Mouse (Mus musculus): ENCODE data around the gene Fbxo21. TPM values are rescaled to one million over a fixed set of nuclear protein-coding genes. Genes with fewer than 3 reads are reported as not detected.

Gene Fbxo21
- total and polyA plus RNA-seq, 3 experiments, result 10.7 to 19.3 (median 13.7) TPM

- H3K9ac ChIP-seq (ENCODE audit: insufficient read depth, low read depth), result no peak overlapping the region
- H3K27me3 ChIP-seq (replicated peaks), result no peaks in the 10 kb centered on the region
- H3K36me3 ChIP-seq (replicated peaks in 1 of 2; ENCODE audit: control insufficient read depth in 1 of 2, insufficient read depth in 1 of 2, low read length in 1 of 2), result peaks cover 22 to 39% of the 10 kb centered on the region in 2 experiments
- no peak for DNase-seq (ENCODE audit: extremely low read depth)
- H3K9me3 ChIP-seq (replicated peaks; ENCODE audit: low read length), result no peaks in the 10 kb centered on the region
- H3K79me2 ChIP-seq (replicated peaks; ENCODE audit: control insufficient read depth, extremely low read depth, insufficient read depth, poor library complexity, severe bottlenecking), result no peaks in the 10 kb centered on the region
- H3K27ac ChIP-seq (ENCODE audit: insufficient read depth, low read depth), result no peak overlapping the region
- no peak overlapping the region for H3K4me2 ChIP-seq (ENCODE audit: insufficient read depth, low read depth, poor library complexity, severe bottlenecking)
- no peak for TF ChIP-seq ZNF384 (IDR thresholded peaks at IDR 0.05; ENCODE audit: low read depth, low read length)
- TF ChIP-seq POLR2A (IDR thresholded peaks at IDR 0.05; ENCODE audit: low read depth, low read length), result no peak
- TF ChIP-seq KAT2A (IDR thresholded peaks at IDR 0.05; ENCODE audit: insufficient replicate concordance, low read length), result no peak
- no peak for TF ChIP-seq ETS1 (conservative IDR thresholded peaks at IDR 0.05; ENCODE audit: low read depth, low read length)
- dilution Hi-C loops (cut with MboI; ENCODE audit: extremely low pct_ligation_motif_present, extremely low pct_unique_long_range_greater_than_20kb, low sequenced_read_pairs), result no loop called here
- H3K4me1 ChIP-seq (ENCODE audit: control insufficient read depth in 1 of 2, insufficient read depth in 2 of 2), result peaks cover 5 to 21% of the 10 kb centered on the region in 2 experiments; a peak in 3 of 4 replicates
- H3K4me3 ChIP-seq (replicated peaks in 1 of 3; ENCODE audit: low read depth in 2 of 3, low read length in 2 of 3, poor library complexity in 1 of 3), result no peak overlapping the region
- in situ Hi-C loops (cut with MboI; ENCODE audit: low pct_ligation_motif_present, low pct_unique_long_range_greater_than_20kb, low sequenced_read_pairs), result no loop called here
Measured at GRCm38 (mm10) chr5:117953893-117954292, 22.6 kb upstream of the Fbxo21 start.

GRCm38 (mm10) chr5:117954429-117954828 is 22.1 kb upstream of the Fbxo21 start:
- Histone ChIP-seq H3K4me2 (ENCODE audit: insufficient read depth, low read depth, poor library complexity, severe bottlenecking) (no peak overlapping the region), H3K9me3 (replicated peaks; ENCODE audit: low read length) (no peaks in the 10 kb centered on the region), H3K4me3 (replicated peaks in 1 of 3; ENCODE audit: low read depth in 2 of 3, low read length in 2 of 3, poor library complexity in 1 of 3) (no peak overlapping the region), H3K36me3 (replicated peaks in 1 of 2; ENCODE audit: control insufficient read depth in 1 of 2, insufficient read depth in 1 of 2, low read length in 1 of 2) (peaks cover 22 to 39% of the 10 kb centered on the region in 2 experiments), H3K4me1 (ENCODE audit: control insufficient read depth in 1 of 2, insufficient read depth in 2 of 2) (peaks cover 5 to 16% of the 10 kb centered on the region in 2 experiments; a peak in 3 of 4 replicates), H3K27me3 (replicated peaks) (no peaks in the 10 kb centered on the region), H3K27ac (ENCODE audit: insufficient read depth, low read depth) (no peak overlapping the region), H3K9ac (ENCODE audit: insufficient read depth, low read depth) (no peak overlapping the region), H3K79me2 (replicated peaks; ENCODE audit: control insufficient read depth, extremely low read depth, insufficient read depth, poor library complexity, severe bottlenecking) (no peaks in the 10 kb centered on the region)
- dilution Hi-C loops (cut with MboI; ENCODE audit: extremely low pct_ligation_motif_present, extremely low pct_unique_long_range_greater_than_20kb, low sequenced_read_pairs) (no loop called here), in situ Hi-C loops (cut with MboI; ENCODE audit: low pct_ligation_motif_present, low pct_unique_long_range_greater_than_20kb, low sequenced_read_pairs) (no loop called here)
- no peak for DNase-seq (ENCODE audit: extremely low read depth)
- no peak for TF ChIP-seq HCFC1 (IDR thresholded peaks at IDR 0.05; ENCODE audit: low read depth, low read length)
- TF ChIP-seq POLR2AphosphoS2 (IDR thresholded peaks at IDR 0.05; ENCODE audit: low read depth, low read length), result no peak
- TF ChIP-seq MYC (IDR thresholded peaks at IDR 0.05; ENCODE audit: low read depth, low read length), result no peak
- no peak for TF ChIP-seq MAX (IDR thresholded peaks at IDR 0.05; ENCODE audit: low read length)
- TF ChIP-seq CTCF (conservative IDR thresholded peaks at IDR 0.05 in 1 of 2, IDR thresholded peaks at IDR 0.05 in 1 of 2; ENCODE audit: low read depth in 2 of 2, low read length in 2 of 2), result no peak
- no peak for TF ChIP-seq JUND (conservative IDR thresholded peaks at IDR 0.05; ENCODE audit: low read depth, low read length)

GRCm38 (mm10) chr5:117955675-117956420 is 20.7 kb upstream of the Fbxo21 start:
- H3K4me1 ChIP-seq (ENCODE audit: control insufficient read depth in 1 of 2, insufficient read depth in 2 of 2), result peaks cover 2 to 7% of the 10 kb centered on the region in 2 experiments; a peak in 1 of 4 replicates
- H3K4me2 ChIP-seq (ENCODE audit: insufficient read depth, low read depth, poor library complexity, severe bottlenecking), result no peak overlapping the region
- no peaks in the 10 kb centered on the region for H3K27me3 ChIP-seq (replicated peaks)
- H3K36me3 ChIP-seq (replicated peaks in 1 of 2; ENCODE audit: control insufficient read depth in 1 of 2, insufficient read depth in 1 of 2, low read length in 1 of 2), result peaks cover 22 to 37% of the 10 kb centered on the region in 2 experiments
- H3K9me3 ChIP-seq (replicated peaks; ENCODE audit: low read length), result no peaks in the 10 kb centered on the region
- H3K27ac ChIP-seq (ENCODE audit: insufficient read depth, low read depth), result no peak overlapping the region
- DNase-seq (ENCODE audit: extremely low read depth), result peak; percentile 69
- no peaks in the 10 kb centered on the region for H3K79me2 ChIP-seq (replicated peaks; ENCODE audit: control insufficient read depth, extremely low read depth, insufficient read depth, poor library complexity, severe bottlenecking)
- dilution Hi-C loops (cut with MboI; ENCODE audit: extremely low pct_ligation_motif_present, extremely low pct_unique_long_range_greater_than_20kb, low sequenced_read_pairs) (no loop called here), in situ Hi-C loops (cut with MboI; ENCODE audit: low pct_ligation_motif_present, low pct_unique_long_range_greater_than_20kb, low sequenced_read_pairs) (no loop called here)
- no peak overlapping the region for H3K9ac ChIP-seq (ENCODE audit: insufficient read depth, low read depth)
- TF ChIP-seq POLR2A (IDR thresholded peaks at IDR 0.05; ENCODE audit: low read depth, low read length) (no peak), ZMIZ1 (IDR thresholded peaks at IDR 0.05; ENCODE audit: low read depth, low read length) (no peak), SMC3 (IDR thresholded peaks at IDR 0.05; ENCODE audit: low read depth, low read length) (peak; percentile 70), EP300 (IDR thresholded peaks at IDR 0.05; ENCODE audit: low read length) (no peak), CTCF (conservative IDR thresholded peaks at IDR 0.05 in 1 of 2, IDR thresholded peaks at IDR 0.05 in 1 of 2; ENCODE audit: low read depth in 2 of 2, low read length in 2 of 2) (peak; percentile 72 to 84), ELF1 (IDR thresholded peaks at IDR 0.05; ENCODE audit: low read depth, low read length) (peak; percentile 17; the same call in 1 of the 2 replicates), BHLHE40 (IDR thresholded peaks at IDR 0.05; ENCODE audit: low read depth, low read length) (0 out of 2 replicates have a peak, but pooled peaks have one; percentile 12), E2F4 (IDR thresholded peaks at IDR 0.05; ENCODE audit: insufficient replicate concordance, low read depth, low read length) (no peak), POLR2AphosphoS2 (IDR thresholded peaks at IDR 0.05; ENCODE audit: low read depth, low read length) (no peak), RAD21 (IDR thresholded peaks at IDR 0.05; ENCODE audit: low read depth, low read length) (peak; percentile 73), ZKSCAN1 (IDR thresholded peaks at IDR 0.05; ENCODE audit: borderline replicate concordance, low read depth, low read length) (no peak), JUND (conservative IDR thresholded peaks at IDR 0.05; ENCODE audit: low read depth, low read length) (no peak), MYC (IDR thresholded peaks at IDR 0.05; ENCODE audit: low read depth, low read length) (no peak), SIN3A (IDR thresholded peaks at IDR 0.05; ENCODE audit: low read length) (no peak), CHD2 (IDR thresholded peaks at IDR 0.05; ENCODE audit: low read length) (no peak), UBTF (IDR thresholded peaks at IDR 0.05; ENCODE audit: low read depth, low read length) (0 out of 2 replicates have a peak, but pooled peaks have one; percentile 5), ZNF384 (IDR thresholded peaks at IDR 0.05; ENCODE audit: low read depth, low read length) (peak; percentile 99)
- no peak overlapping the region for H3K4me3 ChIP-seq (replicated peaks in 1 of 3; ENCODE audit: low read depth in 2 of 3, low read length in 2 of 3, poor library complexity in 1 of 3)

Data from CH12.LX (cell line).